Mouse (Mus musculus) adrenal gland, adult 8-10 months (tissue): ENCODE measurements around the gene Plcg2. TPM values are rescaled to one million over a fixed set of nuclear protein-coding genes. Genes with fewer than 3 reads are reported as not detected.

ENCODE experiments used
- DNase-seq: peaks from one replicate; pipeline ENCODE4 v3.0.0; 2022
- total RNA-seq, 4 experiments: library from RNA; stranded (reverse); gene quantifications; 2 replicates each; pipeline ENCODE4 v1.2.4; 2022

The Plcg2 gene
- 1 to 10 TPM; 6.7 to 8.9 (median 8.1) TPM for total RNA-seq

GRCm38 (mm10) chr8:117498179-117498914 lies at the start of gene Plcg2:
TSS of gene Plcg2 (plus strand) at chr8:117498291.
- DNase-seq: peak; percentile 14

GRCm38 (mm10) chr8:117451072-117451471 lies 47.0 kb upstream of the Plcg2 start:
- DNase-seq: no peak

- DNase-seq: no peak
These were observed 44.1 kb upstream of the Plcg2 start for GRCm38 (mm10) chr8:117453974-117454373.

GRCm38 (mm10) chr8:117454516-117455116 lies 43.5 kb upstream of the Plcg2 start:
- no peak for DNase-seq

- no peak for DNase-seq
These were observed 42.4 kb upstream of the Plcg2 start for GRCm38 (mm10) chr8:117455701-117456100.

GRCm38 (mm10) chr8:117458440-117458839 lies 39.7 kb upstream of the Plcg2 start:
- DNase-seq: no peak

GRCm38 (mm10) chr8:117462701-117463284 lies 35.3 kb upstream of the Plcg2 start:
- DNase-seq: no peak

- DNase-seq: no peak
These were observed 33.6 kb upstream of the Plcg2 start for GRCm38 (mm10) chr8:117464525-117464924.

GRCm38 (mm10) chr8:117465250-117465649 lies 32.8 kb upstream of the Plcg2 start:
- peak; percentile 40 for DNase-seq

- no peak for DNase-seq
These were observed 30.6 kb upstream of the Plcg2 start for GRCm38 (mm10) chr8:117467466-117467865.

- DNase-seq: no peak
These were observed 28.4 kb upstream of the Plcg2 start for GRCm38 (mm10) chr8:117469431-117470341.

- DNase-seq: peak; percentile 53
These were observed 27.7 kb upstream of the Plcg2 start for GRCm38 (mm10) chr8:117470342-117470781.

GRCm38 (mm10) chr8:117471174-117471573 lies 26.9 kb upstream of the Plcg2 start:
- DNase-seq: no peak

- no peak for DNase-seq
These were observed 26.4 kb upstream of the Plcg2 start for GRCm38 (mm10) chr8:117471655-117472054.

- no peak for DNase-seq
These were observed 25.8 kb upstream of the Plcg2 start for GRCm38 (mm10) chr8:117472332-117472731.

GRCm38 (mm10) chr8:117474944-117475343 lies 23.1 kb upstream of the Plcg2 start:
- peak; percentile 81 for DNase-seq

- DNase-seq: no peak
These were observed 22.3 kb upstream of the Plcg2 start for GRCm38 (mm10) chr8:117475819-117476218.

GRCm38 (mm10) chr8:117478082-117478481 lies 20.0 kb upstream of the Plcg2 start:
- DNase-seq: no peak

GRCm38 (mm10) chr8:117479996-117480395 lies 18.1 kb upstream of the Plcg2 start:
- DNase-seq: no peak

- DNase-seq: no peak
These were observed 17.6 kb upstream of the Plcg2 start for GRCm38 (mm10) chr8:117480516-117480915.

- no peak for DNase-seq
These were observed 16.3 kb upstream of the Plcg2 start for GRCm38 (mm10) chr8:117481830-117482229.

GRCm38 (mm10) chr8:117484731-117485130 lies 13.4 kb upstream of the Plcg2 start:
- peak; percentile 26 for DNase-seq

GRCm38 (mm10) chr8:117485316-117485715 lies 12.8 kb upstream of the Plcg2 start:
- no peak for DNase-seq
